Mouse (Mus musculus) right cerebral cortex, postnatal 10 days (tissue): ENCODE data around the gene Cytip.
A peak's percentile ranks its signal among the peaks of the same experiment; 100 is the strongest.

Source experiments
- DNase-seq, 2 experiments: peaks; one replicate each; pipeline ENCODE4 v3.0.0; 2021; ENCODE audit warnings: low spot score in 2 of 2

The Cytip gene

GRCm38 (mm10) chr2:58195346-58195745, at the start of gene Cytip:
Gene Cytip (minus strand): TSS chr2:58195532.
- DNase-seq = no peak

GRCm38 (mm10) chr2:58240639-58241038, 45.3 kb upstream of the Cytip start:
- peak; percentile 39 to 54 for DNase-seq

GRCm38 (mm10) chr2:58237487-58237886, 42.2 kb upstream of the Cytip start:
- no peak for DNase-seq

GRCm38 (mm10) chr2:58199442-58199841, 4.1 kb upstream of the Cytip start:
- DNase-seq = peak; percentile 76 to 84

- no peak for DNase-seq
Measured at GRCm38 (mm10) chr2:58196880-58197279, 1.5 kb upstream of the Cytip start.

- peak in 1 of 2 experiments; percentile 54 for DNase-seq
Measured at GRCm38 (mm10) chr2:58194422-58195115, 763 bp downstream of the Cytip start.

- no peak for DNase-seq
Measured at GRCm38 (mm10) chr2:58192160-58192559, 3.2 kb downstream of the Cytip start.

- no peak for DNase-seq
Measured at GRCm38 (mm10) chr2:58189501-58189900, 5.8 kb downstream of the Cytip start.

- no peak for DNase-seq
Measured at GRCm38 (mm10) chr2:58188903-58189302, 6.4 kb downstream of the Cytip start.

GRCm38 (mm10) chr2:58187310-58188051, 7.9 kb downstream of the Cytip start:
- no peak for DNase-seq

- DNase-seq = no peak
Measured at GRCm38 (mm10) chr2:58184197-58184596, 11.1 kb downstream of the Cytip start.

- no peak for DNase-seq
Measured at GRCm38 (mm10) chr2:58183658-58184057, 11.7 kb downstream of the Cytip start.

- no peak for DNase-seq
Measured at GRCm38 (mm10) chr2:58180776-58181175, 14.6 kb downstream of the Cytip start.

- DNase-seq = no peak
Measured at GRCm38 (mm10) chr2:58179056-58179455, 16.3 kb downstream of the Cytip start.

- DNase-seq = no peak
Measured at GRCm38 (mm10) chr2:58175392-58176291, 19.7 kb downstream of the Cytip start.

GRCm38 (mm10) chr2:58174476-58175286, 20.7 kb downstream of the Cytip start:
- DNase-seq = peak; percentile 35 to 65

GRCm38 (mm10) chr2:58172963-58173362, 22.4 kb downstream of the Cytip start:
- DNase-seq = no peak

GRCm38 (mm10) chr2:58169173-58169572, 26.2 kb downstream of the Cytip start:
- DNase-seq = no peak

- no peak for DNase-seq
Measured at GRCm38 (mm10) chr2:58167654-58168053, 27.7 kb downstream of the Cytip start.

- no peak for DNase-seq
Measured at GRCm38 (mm10) chr2:58166764-58167163, 28.6 kb downstream of the Cytip start.

GRCm38 (mm10) chr2:58163457-58164181, 31.7 kb downstream of the Cytip start:
- no peak for DNase-seq
